Comparison of ENCODE assay signal across 12 mouse cellular contexts in genomic region chr3:32826701-32827100, GRCm38 (mm10). TPM values are rescaled to one million over a fixed set of nuclear protein-coding genes. Genes with fewer than 3 reads are reported as not detected.
DNase-seq lines count a peak whose midpoint lies in the region; ATAC-seq lines count a peak whose summit lies in the region.
"Had no signal": no experiment of that assay in that cellular context is flagged by ENCODE, and none has a peak within 500 bp of the region (broad histone marks: within the 10 kb centered on the region; RNA-seq: fewer than 3 reads in every experiment).

No protein-coding gene starts in this region.

- H3K36me3 ChIP-seq in forebrain, embryonic 15.5 days, result no peaks in the 10 kb centered on the region
- H3K36me3 ChIP-seq in forebrain, embryonic 11.5 days (ENCODE audit: control insufficient read depth, insufficient read depth, low read length), result no peaks in the 10 kb centered on the region; the same call in 1 of the 2 replicates
- H3K36me3 ChIP-seq in neural tube, embryonic 14.5 days (ENCODE audit: control insufficient read depth, insufficient read depth, low read length), result no peaks in the 10 kb centered on the region
- H3K36me3 ChIP-seq: limb, embryonic 13.5 days had no signal

- H3K4me3 ChIP-seq in forebrain, embryonic 15.5 days, result no peak overlapping the region
- no peak overlapping the region for H3K4me3 ChIP-seq in forebrain, embryonic 11.5 days (ENCODE audit: low read depth, low read length)
- H3K4me3 ChIP-seq in neural tube, embryonic 14.5 days (ENCODE audit: low read depth, low read length), result no peak overlapping the region
- H3K4me3 ChIP-seq: limb, embryonic 13.5 days; megakaryocyte, embryonic 14.5 days had no signal

- H3K4me2 ChIP-seq in forebrain, embryonic 15.5 days (replicated peaks), result no peak overlapping the region
- H3K4me2 ChIP-seq in forebrain, embryonic 11.5 days (ENCODE audit: low read depth, low read length, severe bottlenecking), result no peak overlapping the region
- no peak overlapping the region for H3K4me2 ChIP-seq in neural tube, embryonic 14.5 days (ENCODE audit: low read depth, low read length)
- H3K4me2 ChIP-seq: limb, embryonic 13.5 days had no signal

- no peak overlapping the region for H3K27ac ChIP-seq in forebrain, embryonic 15.5 days (replicated peaks)
- H3K27ac ChIP-seq in forebrain, embryonic 11.5 days (ENCODE audit: low read depth, low read length), result no peak overlapping the region
- no peak overlapping the region for H3K27ac ChIP-seq in neural tube, embryonic 14.5 days (ENCODE audit: low read depth, low read length)
- H3K27ac ChIP-seq: limb, embryonic 13.5 days; stomach, postnatal 0 days had no signal

- no peak overlapping the region for H3K9ac ChIP-seq in forebrain, embryonic 15.5 days (replicated peaks)
- no peak overlapping the region for H3K9ac ChIP-seq in forebrain, embryonic 11.5 days (ENCODE audit: low read length)
- H3K9ac ChIP-seq in neural tube, embryonic 14.5 days (replicated peaks; ENCODE audit: low read depth, low read length), result no peak overlapping the region
- H3K9ac ChIP-seq: limb, embryonic 13.5 days had no signal

- no peaks in the 10 kb centered on the region for H3K27me3 ChIP-seq in forebrain, embryonic 15.5 days
- no peaks in the 10 kb centered on the region for H3K27me3 ChIP-seq in forebrain, embryonic 11.5 days (ENCODE audit: control insufficient read depth, insufficient read depth, low read length)
- H3K27me3 ChIP-seq in neural tube, embryonic 14.5 days (ENCODE audit: control insufficient read depth, insufficient read depth, low read length), result no peaks in the 10 kb centered on the region
- H3K27me3 ChIP-seq: limb, embryonic 13.5 days; megakaryocyte, embryonic 14.5 days had no signal

- no peaks in the 10 kb centered on the region for H3K9me3 ChIP-seq in forebrain, embryonic 15.5 days
- H3K9me3 ChIP-seq in forebrain, embryonic 11.5 days (ENCODE audit: control insufficient read depth, low read length), result no peaks in the 10 kb centered on the region
- no peaks in the 10 kb centered on the region for H3K9me3 ChIP-seq in neural tube, embryonic 14.5 days (ENCODE audit: control insufficient read depth, low read length)
- H3K9me3 ChIP-seq: limb, embryonic 13.5 days had no signal

- H3K4me1 ChIP-seq in forebrain, embryonic 15.5 days, result peaks cover 6% of the 10 kb centered on the region
- H3K4me1 ChIP-seq in forebrain, embryonic 11.5 days (replicated peaks; ENCODE audit: control insufficient read depth, insufficient read depth, low read length), result no peaks in the 10 kb centered on the region
- no peaks in the 10 kb centered on the region for H3K4me1 ChIP-seq in neural tube, embryonic 14.5 days (ENCODE audit: control insufficient read depth, insufficient read depth, low read length)
- H3K4me1 ChIP-seq: megakaryocyte, embryonic 14.5 days had no signal

- DNase-seq in forebrain, embryonic 11.5 days (ENCODE audit: low spot score), result no peak
- no peak for DNase-seq in neural tube, embryonic 10.5 days (ENCODE audit: extremely low spot score, low spot score)
- DNase-seq in layer of hippocampus, postnatal 36 days, result peak; percentile 53 to 73
- DNase-seq in telencephalon, adult 2 months (ENCODE audit: low read depth, low spot score), result peak; percentile 42
- DNase-seq in kidney, adult 8-10 months, result no peak
- DNase-seq in yolk sac, embryonic 10.5 days (ENCODE audit: low spot score), result no peak

- WGBS in forebrain, embryonic 15.5 days, result 38% methylated on average over 6 of the region's 6 CpGs
- 79% methylated on average over 6 of the region's 6 CpGs for WGBS in forebrain, embryonic 11.5 days
- 73% methylated on average over 6 of the region's 6 CpGs for WGBS in neural tube, embryonic 14.5 days

- ATAC-seq in forebrain, embryonic 15.5 days (replicated peaks), result peak; percentile 74
- no peak for ATAC-seq in forebrain, embryonic 11.5 days (replicated peaks; ENCODE audit: low FRiP score)
- peak; percentile 29; the same call in 1 of the 2 replicates for ATAC-seq in neural tube, embryonic 14.5 days (ENCODE audit: low read depth)

RNA-seq across cellular contexts. Expression of gene Usp13, which starts 9.4 kb away (rescaled TPM):
- polyA plus RNA-seq in forebrain, embryonic 15.5 days (2015; fragmentation: Nextera tagmentation; extraction: Ambion mirVana), result 8.2 and 9.4 TPM in 2 replicates
- polyA plus RNA-seq in forebrain, embryonic 11.5 days (2014; fragmentation: Nextera tagmentation; extraction: Ambion mirVana), result 8.0 and 8.4 TPM in 2 replicates
- polyA plus RNA-seq in neural tube, embryonic 14.5 days (2014; fragmentation: Nextera tagmentation; extraction: Ambion mirVana), result 15.1 and 15.8 TPM in 2 replicates
- 10 to 100 TPM; 17.7 to 21.3 TPM for total RNA-seq in layer of hippocampus, postnatal 36 days (2021)
- total RNA-seq: hematopoietic stem cell, adult 5-6 weeks had no signal

Comparison
In these comparisons a context has a peak if more than half of its experiments do, and no peak if none do; other contexts are left out.
1. DNase-seq: peak in layer of hippocampus, postnatal 36 days (2 of 2) and telencephalon, adult 2 months (single experiment); none in forebrain, embryonic 11.5 days (single experiment), neural tube, embryonic 10.5 days (single experiment), kidney, adult 8-10 months (0 of 2) and yolk sac, embryonic 10.5 days (single experiment).